Mouse (Mus musculus): ENCODE measurements around the gene Gm49776.

DNA sequence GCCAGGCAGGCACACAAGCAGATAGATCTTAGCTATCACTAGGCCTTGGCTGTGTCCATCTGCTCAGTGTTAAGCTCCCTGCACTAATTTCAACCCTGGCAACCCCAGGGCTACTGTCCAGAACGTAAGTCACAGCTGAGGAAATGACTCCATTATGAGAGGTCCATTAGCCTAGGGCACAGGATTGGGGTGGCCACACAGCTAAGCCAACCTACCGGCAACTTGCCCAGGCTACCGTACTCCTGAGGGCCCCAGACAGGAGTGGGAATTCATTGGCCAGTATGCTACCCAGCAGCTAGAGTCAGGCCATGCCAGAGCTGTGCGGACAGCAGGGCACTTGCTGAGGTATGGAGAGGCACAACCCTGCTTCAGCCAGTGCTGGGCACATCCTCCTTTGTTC is 29.3 kb downstream of the Gm49776 start:
- no peak for TF ChIP-seq CTCF (IDR thresholded peaks at IDR 0.05; ENCODE audit: extremely low read depth, insufficient read length, insufficient replicate concordance, low read depth, low read length)
- no peak for TF ChIP-seq POLR2A (IDR thresholded peaks at IDR 0.05; ENCODE audit: low read depth, low read length)
